Mouse (Mus musculus): Measurements from ENCODE around the gene Kif17. TPM values are rescaled to one million over a fixed set of nuclear protein-coding genes. Genes with fewer than 3 reads are reported as not detected.

The Kif17 gene
- polyA plus RNA-seq (2015; fragmentation: Nextera tagmentation; extraction: Ambion mirVana), result 0.37 and 1.1 TPM in 2 replicates

- no peaks in the 10 kb centered on the region for H3K9me3 ChIP-seq (ENCODE audit: low read length)
- peak within 1 kb of the TSS; percentile 78 for H3K4me2 ChIP-seq (replicated peaks; ENCODE audit: low read depth, low read length)
- DNase-seq (ENCODE audit: low spot score) (peak; percentile 52), ATAC-seq (peak; percentile 86)
- no peak within 1 kb of the TSS for H3K27ac ChIP-seq (ENCODE audit: low read length)
- H3K4me1 ChIP-seq (ENCODE audit: insufficient read depth, low read depth, low read length), result peaks cover 6% of the 10 kb centered on the region; the same call in 1 of the 2 replicates
- WGBS, result under 1% methylated on average over 54 of the region's 74 CpGs
- peak within 1 kb of the TSS; percentile 38 for H3K4me3 ChIP-seq (ENCODE audit: low read depth, low read length)
- H3K36me3 ChIP-seq (ENCODE audit: insufficient read depth, low read length), result peaks cover 15% of the 10 kb centered on the region
- peaks cover 9% of the 10 kb centered on the region; the same call in 1 of the 2 replicates for H3K27me3 ChIP-seq (replicated peaks; ENCODE audit: insufficient read depth, low read length)
- TF ChIP-seq EP300 (IDR thresholded peaks at IDR 0.05) (no peak), CTCF (IDR thresholded peaks at IDR 0.05) (no peak)
- H3K9ac ChIP-seq (replicated peaks; ENCODE audit: low read depth), result no peak within 1 kb of the TSS
Measured at GRCm38 (mm10) chr4:138250088-138250960, at the start of gene Kif17, which contains the start of gene Sh2d5. Kif17 (plus strand) TSS chr4:138250435. Sh2d5 (plus strand) TSS chr4:138250403.

DNA sequence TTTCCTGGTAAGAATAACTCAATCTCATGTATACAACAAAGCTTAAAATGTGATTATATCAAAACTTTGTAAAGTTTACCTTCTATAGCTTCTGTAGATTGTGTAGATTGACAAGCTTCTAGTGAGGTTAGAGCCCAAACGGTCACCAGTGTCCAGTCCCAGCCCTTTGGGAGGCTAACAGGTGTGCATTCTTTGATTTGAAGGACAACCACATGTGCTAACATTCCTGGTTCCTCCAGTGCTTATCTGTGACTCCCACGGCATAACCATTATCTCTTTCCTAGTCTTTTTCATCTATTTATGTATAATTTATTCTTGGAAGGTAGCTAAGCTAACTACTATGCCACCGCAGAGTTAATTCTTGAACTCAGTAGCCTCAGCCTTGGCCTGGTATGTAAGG lies 49.5 kb upstream of the Kif17 start:
- DNase-seq (ENCODE audit: low spot score) (no peak), ATAC-seq (no peak)
- no peaks in the 10 kb centered on the region for H3K9me3 ChIP-seq (ENCODE audit: low read length)
- no peak overlapping the region for H3K27ac ChIP-seq (ENCODE audit: low read length)
- H3K27me3 ChIP-seq (replicated peaks; ENCODE audit: insufficient read depth, low read length), result no peaks in the 10 kb centered on the region
- TF ChIP-seq CTCF (IDR thresholded peaks at IDR 0.05) (no peak), EP300 (IDR thresholded peaks at IDR 0.05) (no peak)
- no peaks in the 10 kb centered on the region for H3K4me1 ChIP-seq (ENCODE audit: insufficient read depth, low read depth, low read length)
- H3K9ac ChIP-seq (replicated peaks; ENCODE audit: low read depth), result no peak overlapping the region
- H3K4me2 ChIP-seq (replicated peaks; ENCODE audit: low read depth, low read length), result no peak overlapping the region
- peaks cover 39% of the 10 kb centered on the region for H3K36me3 ChIP-seq (ENCODE audit: insufficient read depth, low read length)
- no peak overlapping the region for H3K4me3 ChIP-seq (ENCODE audit: low read depth, low read length)
- WGBS, result 91% methylated on average over 3 of the region's 3 CpGs

DNA sequence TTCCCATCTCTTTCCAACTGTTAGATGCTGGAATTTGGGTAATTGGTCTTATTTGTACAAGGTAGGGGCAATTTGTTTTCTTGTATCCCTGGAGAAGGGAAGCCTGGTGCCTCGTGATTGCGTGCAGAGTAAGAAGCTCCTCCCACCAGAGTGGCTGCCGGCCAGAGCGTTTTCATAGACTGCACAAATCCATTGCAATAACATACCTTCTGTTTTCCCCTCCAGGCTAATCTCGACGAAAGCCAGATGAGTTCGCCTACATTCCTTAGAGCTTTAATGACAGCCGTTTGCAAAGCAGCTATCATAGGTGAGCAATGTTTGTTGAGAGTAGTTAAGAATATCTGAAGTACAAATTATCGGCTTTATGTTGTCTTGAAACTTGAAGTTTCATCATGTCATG lies 48.5 kb upstream of the Kif17 start:
- Histone ChIP-seq H3K4me1 (ENCODE audit: insufficient read depth, low read depth, low read length) (no peaks in the 10 kb centered on the region), H3K9me3 (ENCODE audit: low read length) (no peaks in the 10 kb centered on the region), H3K9ac (replicated peaks; ENCODE audit: low read depth) (no peak overlapping the region), H3K4me3 (ENCODE audit: low read depth, low read length) (no peak overlapping the region), H3K36me3 (ENCODE audit: insufficient read depth, low read length) (peaks cover 32% of the 10 kb centered on the region), H3K4me2 (replicated peaks; ENCODE audit: low read depth, low read length) (no peak overlapping the region), H3K27ac (ENCODE audit: low read length) (no peak overlapping the region), H3K27me3 (replicated peaks; ENCODE audit: insufficient read depth, low read length) (no peaks in the 10 kb centered on the region)
- ATAC-seq (no peak), DNase-seq (ENCODE audit: low spot score) (no peak)
- WGBS, result 85% methylated on average over 9 of the region's 9 CpGs
- TF ChIP-seq CTCF (IDR thresholded peaks at IDR 0.05) (no peak), EP300 (IDR thresholded peaks at IDR 0.05) (no peak)

- Histone ChIP-seq H3K27ac (ENCODE audit: low read length) (no peak overlapping the region), H3K4me2 (replicated peaks; ENCODE audit: low read depth, low read length) (no peak overlapping the region), H3K4me1 (ENCODE audit: insufficient read depth, low read depth, low read length) (no peaks in the 10 kb centered on the region), H3K27me3 (replicated peaks; ENCODE audit: insufficient read depth, low read length) (no peaks in the 10 kb centered on the region), H3K36me3 (ENCODE audit: insufficient read depth, low read length) (peaks cover 4% of the 10 kb centered on the region; the same call in 1 of the 2 replicates), H3K4me3 (ENCODE audit: low read depth, low read length) (no peak overlapping the region), H3K9ac (replicated peaks; ENCODE audit: low read depth) (no peak overlapping the region), H3K9me3 (ENCODE audit: low read length) (no peaks in the 10 kb centered on the region)
- no peak for ATAC-seq
- no peak for DNase-seq (ENCODE audit: low spot score)
- WGBS, result 86% methylated on average over 5 of the region's 5 CpGs
- TF ChIP-seq EP300 (IDR thresholded peaks at IDR 0.05), result no peak
- TF ChIP-seq CTCF (IDR thresholded peaks at IDR 0.05), result no peak
Measured at GRCm38 (mm10) chr4:138210116-138210515, 40.1 kb upstream of the Kif17 start.

GRCm38 (mm10) chr4:138213861-138214260 lies 36.4 kb upstream of the Kif17 start:
- peak; percentile 65; the same call in 1 of the 2 replicates for TF ChIP-seq EP300 (IDR thresholded peaks at IDR 0.05)
- TF ChIP-seq CTCF (IDR thresholded peaks at IDR 0.05), result no peak
- Histone ChIP-seq H3K9ac (replicated peaks; ENCODE audit: low read depth) (no peak overlapping the region), H3K27ac (ENCODE audit: low read length) (peak overlapping the region; percentile 21; the same call in 1 of the 2 replicates), H3K4me1 (ENCODE audit: insufficient read depth, low read depth, low read length) (peaks cover 4% of the 10 kb centered on the region; the same call in 1 of the 2 replicates), H3K36me3 (ENCODE audit: insufficient read depth, low read length) (no peaks in the 10 kb centered on the region), H3K4me3 (ENCODE audit: low read depth, low read length) (no peak overlapping the region), H3K9me3 (ENCODE audit: low read length) (no peaks in the 10 kb centered on the region), H3K4me2 (replicated peaks; ENCODE audit: low read depth, low read length) (no peak overlapping the region), H3K27me3 (replicated peaks; ENCODE audit: insufficient read depth, low read length) (no peaks in the 10 kb centered on the region)
- peak; percentile 92 for DNase-seq (ENCODE audit: low spot score)
- 35% methylated on average over 3 of the region's 3 CpGs for WGBS
- peak; percentile 14 for ATAC-seq

DNA sequence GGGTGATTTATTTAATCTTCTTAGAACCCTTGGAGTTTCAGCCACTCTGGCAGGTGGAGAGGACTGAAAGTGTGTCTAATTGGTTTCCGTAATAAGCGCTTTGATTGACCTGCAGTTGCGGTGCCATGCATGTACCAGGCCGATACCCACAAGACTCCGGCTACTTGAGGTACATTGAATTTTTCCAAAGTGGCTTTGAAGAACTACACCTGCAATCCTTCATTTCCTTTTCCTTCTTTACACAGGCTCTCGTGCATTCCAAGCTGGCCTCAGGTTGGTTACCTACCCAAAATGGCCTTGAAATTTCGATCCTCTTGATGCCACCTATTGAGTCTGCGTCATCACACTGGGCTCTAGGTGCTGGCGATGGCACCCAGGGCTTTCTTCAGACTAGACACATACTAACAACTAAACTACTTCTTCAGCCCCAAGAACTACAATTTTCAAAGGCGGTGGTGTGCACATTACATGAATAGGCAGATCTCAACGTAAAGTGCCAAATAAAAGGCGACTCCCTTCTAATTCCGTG lies 34.5 kb upstream of the Kif17 start:
- TF ChIP-seq EP300 (IDR thresholded peaks at IDR 0.05) (peak; percentile 64), CTCF (IDR thresholded peaks at IDR 0.05) (no peak)
- WGBS, result 26% methylated on average over 13 of the region's 13 CpGs
- Histone ChIP-seq H3K4me2 (replicated peaks; ENCODE audit: low read depth, low read length) (peak overlapping the region; percentile 81), H3K36me3 (ENCODE audit: insufficient read depth, low read length) (no peaks in the 10 kb centered on the region), H3K4me3 (ENCODE audit: low read depth, low read length) (peak overlapping the region; percentile 96), H3K9ac (replicated peaks; ENCODE audit: low read depth) (peak overlapping the region; percentile 94), H3K4me1 (ENCODE audit: insufficient read depth, low read depth, low read length) (peaks cover 12% of the 10 kb centered on the region; the same call in 1 of the 2 replicates), H3K27ac (ENCODE audit: low read length) (peak overlapping the region; percentile 100), H3K9me3 (ENCODE audit: low read length) (no peaks in the 10 kb centered on the region), H3K27me3 (replicated peaks; ENCODE audit: insufficient read depth, low read length) (no peaks in the 10 kb centered on the region)
- DNase-seq (ENCODE audit: low spot score) (peak; percentile 78), ATAC-seq (no peak)

Data from lung, postnatal 0 days (tissue).